Comparison of ENCODE assay signal across 10 mouse cellular contexts in the genomic region with DNA sequence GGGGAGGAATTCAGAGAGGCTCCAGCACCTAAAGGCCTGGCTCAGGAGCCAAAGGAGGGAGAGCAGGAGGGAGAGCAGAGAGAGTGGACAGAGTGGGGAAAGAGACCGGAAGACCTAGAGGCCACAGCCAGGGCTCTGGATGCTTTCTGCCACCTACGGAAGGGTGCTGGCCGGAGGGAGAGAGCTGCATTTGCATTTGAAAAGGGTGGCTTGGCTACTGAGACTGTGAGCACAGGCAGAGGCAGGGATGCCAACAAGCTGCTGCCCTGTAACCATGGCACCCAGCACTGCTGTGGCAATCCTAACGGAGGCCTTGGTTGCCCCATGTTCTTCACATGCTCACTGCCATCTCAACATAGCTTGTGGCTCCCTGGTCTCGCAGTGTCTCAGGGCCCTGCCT.
DNase-seq lines count a peak whose midpoint lies in the region; ATAC-seq and TF ChIP-seq lines count a peak whose summit lies in the region.
"Had no signal": no experiment of that assay in that cellular context is flagged by ENCODE, and none has a peak within 500 bp of the region (broad histone marks: within the 10 kb centered on the region; RNA-seq: fewer than 3 reads in every experiment).

No protein-coding gene starts in this region.

- H3K27me3 ChIP-seq in forebrain, embryonic 15.5 days = no peaks in the 10 kb centered on the region
- H3K27me3 ChIP-seq in midbrain, embryonic 13.5 days = no peaks in the 10 kb centered on the region
- H3K27me3 ChIP-seq in heart, embryonic 10.5 days (ENCODE audit: insufficient read depth, poor library complexity, severe bottlenecking) = no peaks in the 10 kb centered on the region
- H3K27me3 ChIP-seq: liver, embryonic 13.5 days had no signal

- H3K9ac ChIP-seq in forebrain, embryonic 15.5 days (replicated peaks) = no peak overlapping the region
- no peak overlapping the region for H3K9ac ChIP-seq in midbrain, embryonic 13.5 days (replicated peaks)
- H3K9ac ChIP-seq: liver, embryonic 13.5 days had no signal

- no peak for TF ChIP-seq POLR2A in lung, adult 2 months (IDR thresholded peaks at IDR 0.05; ENCODE audit: borderline replicate concordance, extremely low read depth, low read depth, low read length)

- WGBS in forebrain, embryonic 15.5 days = 8% methylated on average over 5 of the region's 5 CpGs
- 9% methylated on average over 5 of the region's 5 CpGs for WGBS in midbrain, embryonic 13.5 days
- WGBS in lung, adult 2 months = 71% methylated on average over 5 of the region's 5 CpGs
- WGBS in heart, embryonic 10.5 days = 50% methylated on average over 5 of the region's 5 CpGs

- ATAC-seq in forebrain, embryonic 15.5 days (replicated peaks) = peak; percentile 88
- peak; percentile 90 for ATAC-seq in midbrain, embryonic 13.5 days

- DNase-seq in gastrocnemius, adult 2 months = no peak
- no peak for DNase-seq in gastrocnemius, adult 8-10 months (ENCODE audit: low spot score in 2 of 2)
- peak; percentile 61 for DNase-seq in ZHBTc4 (ENCODE audit: low read depth, low spot score)
- DNase-seq in kidney, adult 8-10 months = no peak
- DNase-seq in lung, adult 2 months = no peak
- no peak for DNase-seq in heart, embryonic 10.5 days (ENCODE audit: low spot score)
- DNase-seq: heart, postnatal 10 days; liver, embryonic 13.5 days had no signal

- no peaks in the 10 kb centered on the region for H3K9me3 ChIP-seq in forebrain, embryonic 15.5 days
- no peaks in the 10 kb centered on the region; the same call in 1 of the 2 replicates for H3K9me3 ChIP-seq in midbrain, embryonic 13.5 days
- H3K9me3 ChIP-seq in heart, embryonic 10.5 days = no peaks in the 10 kb centered on the region
- H3K9me3 ChIP-seq: liver, embryonic 13.5 days had no signal

- H3K4me1 ChIP-seq in forebrain, embryonic 15.5 days = peaks cover 11% of the 10 kb centered on the region
- H3K4me1 ChIP-seq in midbrain, embryonic 13.5 days (replicated peaks) = peaks cover 14% of the 10 kb centered on the region
- peaks cover 1% of the 10 kb centered on the region for H3K4me1 ChIP-seq in lung, adult 2 months (ENCODE audit: control insufficient read depth, insufficient read depth, low read length)
- H3K4me1 ChIP-seq in heart, embryonic 10.5 days = no peaks in the 10 kb centered on the region
- H3K4me1 ChIP-seq: liver, embryonic 13.5 days had no signal

- H3K36me3 ChIP-seq in forebrain, embryonic 15.5 days = no peaks in the 10 kb centered on the region
- no peaks in the 10 kb centered on the region for H3K36me3 ChIP-seq in midbrain, embryonic 13.5 days
- no peaks in the 10 kb centered on the region for H3K36me3 ChIP-seq in heart, embryonic 10.5 days
- H3K36me3 ChIP-seq: liver, embryonic 13.5 days had no signal

- no peak for TF ChIP-seq CTCF in gastrocnemius, adult 2 months (IDR thresholded peaks at IDR 0.05)
- TF ChIP-seq CTCF in lung, adult 2 months (IDR thresholded peaks at IDR 0.05; ENCODE audit: insufficient read depth, low read length) = no peak

- 0 out of 2 replicates have a peak overlapping the region, but pooled peaks have one; percentile 16 for H3K27ac ChIP-seq in gastrocnemius, adult 2 months
- no peak overlapping the region for H3K27ac ChIP-seq in forebrain, embryonic 15.5 days (replicated peaks)
- 0 out of 2 replicates have a peak overlapping the region, but pooled peaks have one; percentile 39 for H3K27ac ChIP-seq in midbrain, embryonic 13.5 days
- no peak overlapping the region for H3K27ac ChIP-seq in heart, embryonic 10.5 days
- H3K27ac ChIP-seq: liver, embryonic 13.5 days had no signal

- H3K4me3 ChIP-seq in gastrocnemius, adult 2 months = no peak overlapping the region
- H3K4me3 ChIP-seq in forebrain, embryonic 15.5 days = no peak overlapping the region
- no peak overlapping the region for H3K4me3 ChIP-seq in midbrain, embryonic 13.5 days (replicated peaks)
- no peak overlapping the region for H3K4me3 ChIP-seq in lung, adult 2 months (replicated peaks; ENCODE audit: extremely low read depth, low read depth, low read length)
- H3K4me3 ChIP-seq in heart, embryonic 10.5 days = no peak overlapping the region
- H3K4me3 ChIP-seq: liver, embryonic 13.5 days had no signal

- intact Hi-C loops in gastrocnemius, adult 2 months (cut with DNase I) = no loop called here

- no peak overlapping the region for H3K4me2 ChIP-seq in forebrain, embryonic 15.5 days (replicated peaks)
- H3K4me2 ChIP-seq in midbrain, embryonic 13.5 days (replicated peaks) = no peak overlapping the region
- H3K4me2 ChIP-seq: liver, embryonic 13.5 days had no signal

Comparison
In these comparisons a context has a peak if more than half of its experiments do, and no peak if none do; other contexts are left out.
1. H3K27ac ChIP-seq: peak in gastrocnemius, adult 2 months (single experiment) and midbrain, embryonic 13.5 days (single experiment); none in forebrain, embryonic 15.5 days (single experiment) and heart, embryonic 10.5 days (single experiment).